Mouse (Mus musculus) neural tube, embryonic 15.5 days (tissue): ENCODE measurements at regions not wholly inside any gene's neighbourhood (a gene's known extent, or its start where the extent isn't known, plus 50 kb on each side); places are given as distances from the start of the nearest gene placed in this dataset.

Experiments
- ATAC-seq: fragments of 200-750 bp; cut with Nextera tagmentation; 2 replicates; pipeline ENCODE4 v1.8.0; 2017; ENCODE audit warnings: mild to moderate bottlenecking, moderate TSS enrichment, moderate library complexity; ENCODE audit not compliant: low FRiP score
- H3K27ac ChIP-seq: fragments of 300-500 bp; sonication (generic); replicated peaks from 2 replicates; pipeline ENCODE4 v1.5.1; 2015; ENCODE audit warnings: mild to moderate bottlenecking, inconsistent platforms
- H3K27me3 ChIP-seq: fragments of 300-500 bp; sonication (generic); replicated peaks from 2 replicates; pipeline ENCODE4 v1.6.1; 2015; ENCODE audit warnings: inconsistent platforms
- H3K36me3 ChIP-seq: fragments of 300-500 bp; sonication (generic); 2 replicates; pipeline ENCODE4 v1.6.1; 2015; ENCODE audit warnings: inconsistent platforms
- H3K4me1 ChIP-seq: fragments of 300-500 bp; sonication (generic); 2 replicates; pipeline ENCODE4 v1.6.1; 2015; ENCODE audit warnings: inconsistent platforms
- H3K4me2 ChIP-seq: fragments of 300-500 bp; sonication (generic); 2 replicates; pipeline ENCODE4 v1.6.1; 2015; ENCODE audit warnings: inconsistent platforms, mild to moderate bottlenecking, moderate library complexity
- H3K4me3 ChIP-seq: fragments of 300-500 bp; sonication (generic); replicated peaks from 2 replicates; pipeline ENCODE4 v1.5.1; 2015; ENCODE audit warnings: mild to moderate bottlenecking, inconsistent platforms
- H3K9ac ChIP-seq: fragments of 300-500 bp; sonication (generic); replicated peaks from 2 replicates; pipeline ENCODE4 v1.6.1; 2015; ENCODE audit warnings: mild to moderate bottlenecking, inconsistent platforms
- H3K9me3 ChIP-seq: fragments of 300-500 bp; sonication (generic); replicated peaks from 2 replicates; pipeline ENCODE4 v1.6.1; 2016; ENCODE audit warnings: inconsistent platforms
- WGBS: fragments of 180-500 bp; shearing (Covaris S2); methylation state at CpG from one replicate; pipeline ENCODE4 v1.1.7; 2015; ENCODE audit warnings: mixed read lengths; 5-methylcytosine and 5-hydroxymethylcytosine counted together

GRCm38 (mm10) chr6:93291711-93292110 lies 348.4 kb upstream of the Adamts9 start:
- no peak for ATAC-seq
- no peaks in the 10 kb centered on the region for H3K4me1 ChIP-seq
- WGBS, result 87% methylated on average over 1 of the region's 1 CpGs
- no peak overlapping the region for H3K4me3 ChIP-seq
- H3K4me2 ChIP-seq, result no peak overlapping the region
- H3K27ac ChIP-seq, result no peak overlapping the region
- no peak overlapping the region for H3K9ac ChIP-seq
- H3K9me3 ChIP-seq, result no peaks in the 10 kb centered on the region
- H3K27me3 ChIP-seq, result no peaks in the 10 kb centered on the region
- H3K36me3 ChIP-seq, result no peaks in the 10 kb centered on the region

DNA sequence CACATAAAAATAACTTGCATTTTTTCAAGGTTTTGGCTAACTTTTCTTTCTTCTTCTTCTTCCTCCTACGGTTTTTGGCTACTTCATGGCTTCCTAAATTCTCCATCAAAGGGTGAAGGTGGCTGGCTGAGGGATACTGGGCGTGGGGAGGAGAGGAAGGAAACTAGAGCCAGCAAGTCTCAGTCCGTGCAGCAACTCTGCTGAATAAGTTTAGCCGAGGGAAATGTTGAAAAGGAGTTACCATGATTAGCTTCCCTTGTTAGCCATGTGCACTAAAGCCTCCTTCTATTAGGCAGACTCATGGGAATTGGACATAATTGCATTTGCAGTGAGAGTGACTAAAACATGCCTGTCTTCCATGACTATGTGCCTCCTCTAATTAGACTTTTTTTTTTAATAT lies 345.1 kb upstream of the Adamts9 start:
- H3K4me1 ChIP-seq, result no peaks in the 10 kb centered on the region
- no peaks in the 10 kb centered on the region for H3K9me3 ChIP-seq
- H3K27ac ChIP-seq, result no peak overlapping the region
- WGBS, result 52% methylated on average over 4 of the region's 4 CpGs
- ATAC-seq, result no peak
- H3K4me3 ChIP-seq, result no peak overlapping the region
- no peak overlapping the region for H3K4me2 ChIP-seq
- H3K36me3 ChIP-seq, result no peaks in the 10 kb centered on the region
- no peak overlapping the region for H3K9ac ChIP-seq
- H3K27me3 ChIP-seq, result no peaks in the 10 kb centered on the region

DNA sequence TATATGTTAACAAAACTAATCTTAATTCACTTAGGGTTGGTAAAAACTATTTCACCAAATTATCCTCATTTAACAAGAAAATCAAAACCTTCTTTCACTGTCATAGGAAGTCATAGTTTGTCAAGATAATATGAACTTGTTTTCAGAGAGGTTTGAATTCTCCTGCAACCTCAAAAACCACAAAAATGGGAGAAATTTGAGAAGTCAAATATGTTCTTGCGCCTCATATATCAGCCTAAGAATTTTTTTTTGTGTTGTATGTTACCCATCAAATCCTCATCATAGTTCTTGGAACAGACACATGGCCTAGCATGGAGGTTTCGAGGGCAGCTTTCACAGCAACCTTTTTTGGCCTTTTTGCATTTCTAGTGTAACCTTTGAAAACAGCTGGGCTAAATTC lies 342.5 kb upstream of the Adamts9 start:
- H3K4me2 ChIP-seq, result no peak overlapping the region
- no peak for ATAC-seq
- H3K36me3 ChIP-seq, result no peaks in the 10 kb centered on the region
- H3K4me1 ChIP-seq, result no peaks in the 10 kb centered on the region
- H3K9me3 ChIP-seq, result no peaks in the 10 kb centered on the region
- no peak overlapping the region for H3K27ac ChIP-seq
- no peaks in the 10 kb centered on the region for H3K27me3 ChIP-seq
- H3K9ac ChIP-seq, result no peak overlapping the region
- WGBS, result 97% methylated on average over 2 of the region's 2 CpGs
- H3K4me3 ChIP-seq, result no peak overlapping the region

DNA sequence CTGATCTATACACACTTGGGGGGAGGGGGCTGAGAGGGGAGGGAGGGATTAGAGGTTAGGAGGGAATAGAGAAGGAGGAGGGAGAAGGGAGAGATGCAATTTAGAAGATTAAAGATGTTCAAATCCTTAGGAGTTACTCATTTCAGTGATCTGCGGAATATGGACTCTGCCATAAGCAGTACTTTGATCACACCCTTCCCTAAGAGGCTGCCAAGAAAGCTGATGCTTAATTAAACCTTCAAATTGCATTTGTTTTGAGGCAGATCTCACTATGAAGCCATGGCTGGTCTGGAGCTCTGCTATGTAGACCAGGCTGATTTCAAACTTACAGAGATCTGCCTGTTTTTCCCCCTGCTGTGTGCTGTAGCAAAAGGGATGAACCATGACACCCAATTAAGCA lies 338.2 kb upstream of the Adamts9 start:
- ATAC-seq, result no peak
- Histone ChIP-seq H3K27me3 (no peaks in the 10 kb centered on the region), H3K36me3 (no peaks in the 10 kb centered on the region), H3K4me1 (no peaks in the 10 kb centered on the region), H3K4me2 (no peak overlapping the region), H3K9ac (no peak overlapping the region), H3K9me3 (no peaks in the 10 kb centered on the region), H3K4me3 (no peak overlapping the region), H3K27ac (no peak overlapping the region)
- WGBS, result 91% methylated on average over 1 of the region's 1 CpGs

- WGBS, result 82% methylated on average over 12 of the region's 12 CpGs
- Histone ChIP-seq H3K27ac (no peak overlapping the region), H3K9me3 (no peaks in the 10 kb centered on the region; the same call in 1 of the 2 replicates), H3K4me1 (no peaks in the 10 kb centered on the region), H3K4me3 (no peak overlapping the region), H3K36me3 (no peaks in the 10 kb centered on the region), H3K27me3 (no peaks in the 10 kb centered on the region), H3K4me2 (no peak overlapping the region), H3K9ac (no peak overlapping the region)
- no peak for ATAC-seq
These were observed 330.7 kb upstream of the Adamts9 start for GRCm38 (mm10) chr6:93273917-93274513.

DNA sequence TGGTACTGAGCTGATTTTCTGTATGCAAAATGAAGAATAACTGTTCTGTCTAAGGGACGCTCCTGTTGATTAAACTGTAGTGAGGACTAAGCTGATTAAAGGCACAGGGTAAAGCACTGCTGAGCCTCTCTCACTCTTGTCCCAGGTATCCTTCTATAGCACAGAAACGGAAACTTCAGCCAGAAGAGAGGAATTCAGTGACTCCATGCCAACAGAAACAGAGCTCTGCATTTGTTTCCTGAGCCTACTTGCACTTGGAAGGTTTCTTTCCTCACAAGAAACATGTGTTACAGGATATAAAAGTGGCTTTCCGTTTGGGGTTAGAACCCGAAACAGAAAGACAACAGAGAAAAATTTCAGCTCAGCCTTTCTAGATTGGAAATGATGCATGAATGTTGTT lies 328.9 kb upstream of the Adamts9 start:
- no peak for ATAC-seq

DNA sequence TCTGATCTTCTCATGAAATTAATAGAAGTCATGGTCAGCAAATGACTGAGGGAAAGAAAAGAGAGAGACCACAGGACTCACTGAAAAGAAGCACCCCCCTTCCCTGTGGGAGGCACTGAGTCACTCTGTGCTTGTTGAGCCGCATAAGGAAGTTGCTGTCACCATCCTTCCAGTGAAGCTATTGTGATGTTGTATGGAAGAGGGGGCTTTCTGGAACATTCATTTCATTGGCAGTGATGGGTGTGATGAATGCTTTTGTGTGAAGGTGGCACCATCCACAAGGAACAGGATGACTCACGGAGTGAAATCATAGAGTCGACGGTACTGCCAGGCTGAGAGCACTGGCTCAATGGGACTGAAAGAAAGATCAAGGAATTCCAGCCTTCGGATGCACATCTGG lies 323.5 kb upstream of the Adamts9 start:
- WGBS, result 85% methylated on average over 5 of the region's 5 CpGs
- no peaks in the 10 kb centered on the region for H3K36me3 ChIP-seq

More for the DNA sequence above, 328.9 kb upstream of the Adamts9 start:
- Histone ChIP-seq H3K36me3 (no peaks in the 10 kb centered on the region), H3K4me3 (no peak overlapping the region), H3K4me2 (no peak overlapping the region), H3K4me1 (no peaks in the 10 kb centered on the region), H3K9me3 (no peaks in the 10 kb centered on the region; the same call in 1 of the 2 replicates), H3K27ac (no peak overlapping the region), H3K27me3 (no peaks in the 10 kb centered on the region), H3K9ac (no peak overlapping the region)
- 74% methylated on average over 4 of the region's 4 CpGs for WGBS

DNA sequence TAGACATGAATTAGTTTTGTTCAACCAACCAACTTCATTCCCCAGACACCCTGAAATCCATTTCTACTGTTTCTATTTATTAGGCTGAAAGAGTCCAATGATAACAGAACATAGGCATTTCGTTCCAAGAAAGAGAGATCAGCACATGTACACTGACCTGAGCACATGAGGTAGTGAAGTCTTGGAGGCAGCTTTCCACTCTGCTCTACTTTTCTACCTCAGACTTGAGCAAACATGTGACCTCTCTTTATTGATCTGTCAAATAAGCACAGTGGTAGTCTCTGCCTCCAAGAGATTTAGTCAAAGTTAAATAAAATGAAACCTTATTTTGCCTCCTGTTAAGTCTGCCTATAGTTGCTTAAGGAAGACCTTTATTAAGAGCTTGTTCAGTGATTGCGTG lies 321.9 kb upstream of the Adamts9 start:
- H3K27me3 ChIP-seq, result no peaks in the 10 kb centered on the region
- no peaks in the 10 kb centered on the region for H3K4me1 ChIP-seq
- 96% methylated on average over 2 of the region's 2 CpGs for WGBS
- no peak overlapping the region for H3K27ac ChIP-seq
- no peaks in the 10 kb centered on the region for H3K36me3 ChIP-seq
- no peaks in the 10 kb centered on the region for H3K9me3 ChIP-seq
- no peak overlapping the region for H3K4me3 ChIP-seq
- H3K4me2 ChIP-seq, result no peak overlapping the region
- ATAC-seq, result no peak
- no peak overlapping the region for H3K9ac ChIP-seq

More for the DNA sequence above, 323.5 kb upstream of the Adamts9 start:
- Histone ChIP-seq H3K4me2 (no peak overlapping the region), H3K9ac (no peak overlapping the region), H3K4me1 (no peaks in the 10 kb centered on the region), H3K27me3 (no peaks in the 10 kb centered on the region), H3K4me3 (no peak overlapping the region), H3K9me3 (no peaks in the 10 kb centered on the region; the same call in 1 of the 2 replicates), H3K27ac (no peak overlapping the region)
- no peak for ATAC-seq

DNA sequence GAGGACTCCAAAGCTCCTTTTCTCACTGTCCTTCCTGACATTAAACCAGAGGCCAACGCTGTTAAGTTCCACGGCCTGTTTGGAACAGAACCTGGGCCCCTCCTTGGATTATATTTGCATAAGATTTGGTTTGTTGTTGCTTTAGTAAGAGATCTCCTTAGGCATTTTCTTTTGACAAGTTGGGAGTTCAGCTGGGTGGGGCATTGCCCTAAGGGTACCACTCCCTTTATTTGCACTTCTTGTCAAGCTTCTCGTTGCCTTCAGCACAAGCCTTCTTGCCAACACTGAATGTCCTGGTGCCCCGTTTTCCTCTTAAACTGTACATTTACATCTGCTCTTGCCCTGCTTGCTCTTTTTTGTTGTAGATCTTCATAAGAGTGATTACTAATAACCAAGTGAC lies 317.5 kb upstream of the Adamts9 start:
- no peak for ATAC-seq
- H3K4me2 ChIP-seq, result no peak overlapping the region
- no peak overlapping the region for H3K4me3 ChIP-seq
- no peaks in the 10 kb centered on the region for H3K4me1 ChIP-seq
- H3K9me3 ChIP-seq, result no peaks in the 10 kb centered on the region
- 88% methylated on average over 4 of the region's 4 CpGs for WGBS
- H3K27ac ChIP-seq, result no peak overlapping the region
- no peaks in the 10 kb centered on the region for H3K27me3 ChIP-seq
- no peak overlapping the region for H3K9ac ChIP-seq
- H3K36me3 ChIP-seq, result no peaks in the 10 kb centered on the region

- no peak overlapping the region for H3K4me2 ChIP-seq
These were observed 314.0 kb upstream of the Adamts9 start for GRCm38 (mm10) chr6:93257130-93257841.

DNA sequence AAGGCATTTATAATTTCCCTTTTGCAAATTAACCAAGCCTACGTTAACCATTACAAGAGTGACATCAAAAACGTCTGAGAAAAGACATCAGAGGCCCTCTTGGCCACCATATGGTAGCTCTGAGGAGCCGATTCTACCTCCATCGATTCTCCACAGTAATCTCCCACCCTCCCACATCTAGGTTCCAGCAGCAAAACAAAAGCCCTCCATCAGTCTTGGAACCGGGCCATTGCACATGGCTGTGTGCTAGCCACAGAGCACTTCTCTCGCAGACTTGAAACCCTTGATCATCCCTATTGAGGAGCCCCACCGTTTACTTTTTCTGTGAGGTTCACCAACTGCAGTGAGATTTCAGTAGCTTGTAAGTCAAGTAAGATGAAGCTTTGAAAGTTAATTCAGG lies 310.5 kb upstream of the Adamts9 start:
- H3K4me1 ChIP-seq, result no peaks in the 10 kb centered on the region
- no peak overlapping the region for H3K4me2 ChIP-seq
- no peaks in the 10 kb centered on the region for H3K9me3 ChIP-seq
- H3K9ac ChIP-seq, result no peak overlapping the region
- H3K27ac ChIP-seq, result no peak overlapping the region
- no peak overlapping the region for H3K4me3 ChIP-seq
- H3K36me3 ChIP-seq, result no peaks in the 10 kb centered on the region
- no peak for ATAC-seq
- no peaks in the 10 kb centered on the region for H3K27me3 ChIP-seq
- 75% methylated on average over 7 of the region's 7 CpGs for WGBS

More at GRCm38 (mm10) chr6:93257130-93257841, 314.0 kb upstream of the Adamts9 start:
- no peak for ATAC-seq
- no peaks in the 10 kb centered on the region for H3K9me3 ChIP-seq
- no peak overlapping the region for H3K27ac ChIP-seq
- WGBS, result 84% methylated on average over 5 of the region's 5 CpGs
- H3K4me1 ChIP-seq, result no peaks in the 10 kb centered on the region
- H3K4me3 ChIP-seq, result no peak overlapping the region
- no peak overlapping the region for H3K9ac ChIP-seq
- H3K36me3 ChIP-seq, result no peaks in the 10 kb centered on the region
- H3K27me3 ChIP-seq, result no peaks in the 10 kb centered on the region

GRCm38 (mm10) chr6:93248973-93249372 lies 305.7 kb upstream of the Adamts9 start:
- Histone ChIP-seq H3K9me3 (no peaks in the 10 kb centered on the region), H3K9ac (no peak overlapping the region), H3K4me2 (no peak overlapping the region), H3K27me3 (no peaks in the 10 kb centered on the region), H3K27ac (no peak overlapping the region), H3K36me3 (no peaks in the 10 kb centered on the region), H3K4me3 (no peak overlapping the region), H3K4me1 (no peaks in the 10 kb centered on the region)
- 96% methylated on average over 4 of the region's 4 CpGs for WGBS
- no peak for ATAC-seq
